Comparison of ENCODE assay signal across 9 mouse cellular contexts in the genomic region with DNA sequence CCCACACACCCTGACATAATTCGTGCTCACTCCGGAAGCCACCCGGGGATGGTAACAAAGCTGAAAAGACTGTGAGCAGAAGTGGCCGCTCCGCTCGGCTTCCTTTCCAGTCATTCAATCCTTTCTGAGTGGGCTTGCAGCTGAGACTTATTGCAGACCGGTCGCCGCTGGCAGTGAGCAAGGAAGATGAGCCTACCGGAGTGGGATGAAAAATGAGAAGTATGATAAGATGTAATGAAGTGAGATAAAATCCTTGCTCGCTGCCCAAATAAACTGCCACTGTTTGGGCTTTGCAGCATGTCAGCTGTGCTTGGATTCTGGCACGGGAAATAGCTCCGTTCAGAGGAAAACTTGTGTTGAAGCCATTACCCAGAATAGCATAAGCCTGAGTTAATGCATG.
A peak's percentile ranks its signal among the peaks of the same experiment; 100 is the strongest.
DNase-seq lines count a peak whose midpoint lies in the region; ATAC-seq and TF ChIP-seq lines count a peak whose summit lies in the region.
"Had no signal": no experiment of that assay in that cellular context is flagged by ENCODE, and none has a peak within 500 bp of the region (broad histone marks: within the 10 kb centered on the region; RNA-seq: fewer than 3 reads in every experiment).

No protein-coding gene starts in this region.

- H3K9ac ChIP-seq in kidney, postnatal 0 days (ENCODE audit: low read depth, low read length): no peak overlapping the region
- no peak overlapping the region for H3K9ac ChIP-seq in kidney, embryonic 14.5 days (ENCODE audit: low read depth, low read length)

- TF ChIP-seq CTCF in kidney, postnatal 0 days (IDR thresholded peaks at IDR 0.05; ENCODE audit: low read depth): no peak

- no peak overlapping the region for H3K4me3 ChIP-seq in kidney, postnatal 0 days (replicated peaks; ENCODE audit: low read depth, low read length)
- H3K4me3 ChIP-seq in kidney, embryonic 14.5 days (ENCODE audit: low read length): no peak overlapping the region
- H3K4me3 ChIP-seq: megakaryocyte, embryonic 14.5 days had no signal

- no peaks in the 10 kb centered on the region for H3K27me3 ChIP-seq in kidney, postnatal 0 days (ENCODE audit: insufficient read depth, low read length)
- H3K27me3 ChIP-seq in kidney, embryonic 14.5 days (ENCODE audit: control insufficient read depth, insufficient read depth, low read length): no peaks in the 10 kb centered on the region
- H3K27me3 ChIP-seq: megakaryocyte, embryonic 14.5 days had no signal

- 60% methylated on average over 13 of the region's 13 CpGs for WGBS in kidney, postnatal 0 days
- WGBS in kidney, embryonic 14.5 days: 76% methylated on average over 13 of the region's 13 CpGs

- ATAC-seq in kidney, postnatal 0 days (replicated peaks; ENCODE audit: low FRiP score, low read depth): no peak
- ATAC-seq in kidney, embryonic 14.5 days (ENCODE audit: low FRiP score, low TSS enrichment): no peak

- peak; percentile 4 for DNase-seq in kidney, postnatal 0 days (ENCODE audit: low spot score)
- peak; percentile 13 to 59 for DNase-seq in frontal cortex, adult 2 months (ENCODE audit: extremely low spot score in 1 of 2, low spot score in 1 of 2)
- DNase-seq in layer of hippocampus, postnatal 14 days (ENCODE audit: low spot score in 2 of 2): peak; percentile 16 to 38
- peak; percentile 0 for DNase-seq in retina, postnatal 7 days (ENCODE audit: low read depth, low spot score)
- DNase-seq in ovary, postnatal 36 days (ENCODE audit: low spot score): no peak
- DNase-seq in gastrocnemius, postnatal 10 days: no peak
- DNase-seq in urinary bladder, postnatal 36 days (ENCODE audit: low spot score in 2 of 2): no peak

- H3K36me3 ChIP-seq in kidney, postnatal 0 days (ENCODE audit: insufficient read depth, low read length): no peaks in the 10 kb centered on the region
- no peaks in the 10 kb centered on the region for H3K36me3 ChIP-seq in kidney, embryonic 14.5 days (ENCODE audit: control insufficient read depth, insufficient read depth, low read length)

- H3K9me3 ChIP-seq in kidney, postnatal 0 days (replicated peaks; ENCODE audit: low read length): no peaks in the 10 kb centered on the region
- no peaks in the 10 kb centered on the region for H3K9me3 ChIP-seq in kidney, embryonic 14.5 days (ENCODE audit: control insufficient read depth, low read length)
- H3K9me3 ChIP-seq: megakaryocyte, embryonic 14.5 days had no signal

- no peaks in the 10 kb centered on the region for H3K4me1 ChIP-seq in kidney, postnatal 0 days (replicated peaks; ENCODE audit: insufficient read depth, low read length)
- H3K4me1 ChIP-seq in kidney, embryonic 14.5 days (ENCODE audit: control insufficient read depth, insufficient read depth, low read length): no peaks in the 10 kb centered on the region
- H3K4me1 ChIP-seq: megakaryocyte, embryonic 14.5 days had no signal

- H3K4me2 ChIP-seq in kidney, postnatal 0 days (ENCODE audit: low read length): no peak overlapping the region
- no peak overlapping the region for H3K4me2 ChIP-seq in kidney, embryonic 14.5 days (replicated peaks; ENCODE audit: low read depth, low read length)

- H3K27ac ChIP-seq in kidney, postnatal 0 days: no peak overlapping the region
- H3K27ac ChIP-seq in kidney, embryonic 14.5 days (ENCODE audit: low read depth, low read length): no peak overlapping the region

Comparison
In these comparisons a context has a peak if more than half of its experiments do, and no peak if none do; other contexts are left out.
1. DNase-seq: peak in kidney, postnatal 0 days (single experiment), frontal cortex, adult 2 months (2 of 2), layer of hippocampus, postnatal 14 days (2 of 2) and retina, postnatal 7 days (single experiment); none in ovary, postnatal 36 days (single experiment), gastrocnemius, postnatal 10 days (single experiment) and urinary bladder, postnatal 36 days (0 of 2).